Mouse (Mus musculus): ENCODE data around the gene Ptprk.

Gene Ptprk

GRCm38 (mm10) chr10:28414823-28415222 is 340.2 kb downstream of the Ptprk start:
- no peak for DNase-seq (ENCODE audit: low read depth)

- no peak for DNase-seq (ENCODE audit: low read depth)
Measured at GRCm38 (mm10) chr10:28422622-28423021, 348.0 kb downstream of the Ptprk start.

GRCm38 (mm10) chr10:28425371-28425770 is 350.8 kb downstream of the Ptprk start:
- no peak for DNase-seq (ENCODE audit: low read depth)

- DNase-seq (ENCODE audit: low read depth) = no peak
Measured at GRCm38 (mm10) chr10:28436084-28436483, 361.5 kb downstream of the Ptprk start.

GRCm38 (mm10) chr10:28449853-28450252 is 375.2 kb downstream of the Ptprk start:
- DNase-seq (ENCODE audit: low read depth) = no peak

GRCm38 (mm10) chr10:28450642-28451041 is 376.0 kb downstream of the Ptprk start:
- DNase-seq (ENCODE audit: low read depth) = no peak

- DNase-seq (ENCODE audit: low read depth) = no peak
Measured at GRCm38 (mm10) chr10:28458027-28458426, 383.4 kb downstream of the Ptprk start.

GRCm38 (mm10) chr10:28459963-28460362 is 385.3 kb downstream of the Ptprk start:
- no peak for DNase-seq (ENCODE audit: low read depth)

GRCm38 (mm10) chr10:28463706-28464105 is 389.1 kb downstream of the Ptprk start:
- no peak for DNase-seq (ENCODE audit: low read depth)

GRCm38 (mm10) chr10:28464766-28465548 is 390.3 kb downstream of the Ptprk start:
- no peak for DNase-seq (ENCODE audit: low read depth)

- peak; percentile 21 for DNase-seq (ENCODE audit: low read depth)
Measured at GRCm38 (mm10) chr10:28485574-28485973, 411.0 kb downstream of the Ptprk start.

GRCm38 (mm10) chr10:28491006-28491405 is 416.4 kb downstream of the Ptprk start:
- DNase-seq (ENCODE audit: low read depth) = no peak

GRCm38 (mm10) chr10:28492206-28492605 is 417.6 kb downstream of the Ptprk start:
- no peak for DNase-seq (ENCODE audit: low read depth)

- no peak for DNase-seq (ENCODE audit: low read depth)
Measured at GRCm38 (mm10) chr10:28492870-28493269, 418.2 kb downstream of the Ptprk start.

GRCm38 (mm10) chr10:28493271-28493861 is 418.7 kb downstream of the Ptprk start:
- no peak for DNase-seq (ENCODE audit: low read depth)

GRCm38 (mm10) chr10:28497791-28498190 is 423.2 kb downstream of the Ptprk start:
- no peak for DNase-seq (ENCODE audit: low read depth)

GRCm38 (mm10) chr10:28498504-28498903 is 423.9 kb downstream of the Ptprk start:
- DNase-seq (ENCODE audit: low read depth) = no peak

- no peak for DNase-seq (ENCODE audit: low read depth)
Measured at GRCm38 (mm10) chr10:28513601-28514000, 439.0 kb downstream of the Ptprk start.

- no peak for DNase-seq (ENCODE audit: low read depth)
Measured at GRCm38 (mm10) chr10:28516147-28516546, 441.5 kb downstream of the Ptprk start.

GRCm38 (mm10) chr10:28518297-28518696 is 443.7 kb downstream of the Ptprk start:
- no peak for DNase-seq (ENCODE audit: low read depth)

- no peak for DNase-seq (ENCODE audit: low read depth)
Measured at GRCm38 (mm10) chr10:28519861-28520260, 445.2 kb downstream of the Ptprk start.

- DNase-seq (ENCODE audit: low read depth) = no peak
Measured at GRCm38 (mm10) chr10:28523992-28524735, 449.5 kb downstream of the Ptprk start.

GRCm38 (mm10) chr10:28540595-28540994 is 466.0 kb downstream of the Ptprk start:
- no peak for DNase-seq (ENCODE audit: low read depth)

All from c-Kit-positive CD71-positive TER-119-negative erythroid progenitor cells, embryonic 14.5 days (primary cell).